Mouse (Mus musculus): ENCODE results near the gene Cmss1. TPM values are rescaled to one million over a fixed set of nuclear protein-coding genes. Genes with fewer than 3 reads are reported as not detected.
A peak's percentile ranks its signal among the peaks of the same experiment; 100 is the strongest.

Cmss1 gene
- total and polyA plus RNA-seq, 2 experiments from 2014 or later, result 17.0 to 50.3 TPM

GRCm38 (mm10) chr16:57548608-57549007 is 58.1 kb downstream of the Cmss1 start:
- Histone ChIP-seq H3K27ac (ENCODE audit: low read depth) (peak overlapping the region; percentile 90), H3K4me1 (ENCODE audit: control insufficient read depth, insufficient read depth) (peaks cover 30% of the 10 kb centered on the region), H3K9ac (replicated peaks; ENCODE audit: low read depth, low read length) (peak overlapping the region; percentile 91), H3K4me2 (ENCODE audit: low read depth, low read length) (peak overlapping the region; percentile 79), H3K36me3 (replicated peaks; ENCODE audit: control insufficient read depth, insufficient read depth, low read length) (0 out of 2 replicates have a peak, but pooled peaks cover 7% of the 10 kb centered on the region), H3K9me3 (replicated peaks; ENCODE audit: control insufficient read depth, low read length) (no peaks in the 10 kb centered on the region), H3K27me3 (ENCODE audit: control insufficient read depth, insufficient read depth, low read length) (no peaks in the 10 kb centered on the region), H3K4me3 (ENCODE audit: low read depth, low read length) (peak overlapping the region; percentile 91)
- 49% methylated on average over 2 of the region's 2 CpGs for WGBS
- TF ChIP-seq CTCF (IDR thresholded peaks at IDR 0.05; ENCODE audit: low read depth), result no peak
- TF ChIP-seq EP300 (IDR thresholded peaks at IDR 0.05; ENCODE audit: low read depth), result no peak
- DNase-seq (ENCODE audit: low spot score) (no peak), ATAC-seq (ENCODE audit: insufficient read depth, low read depth) (no peak)

GRCm38 (mm10) chr16:57546355-57546754 is 60.3 kb downstream of the Cmss1 start:
- no peak overlapping the region for H3K27ac ChIP-seq (ENCODE audit: low read depth)
- no peak overlapping the region for H3K9ac ChIP-seq (replicated peaks; ENCODE audit: low read depth, low read length)
- no peaks in the 10 kb centered on the region for H3K9me3 ChIP-seq (replicated peaks; ENCODE audit: control insufficient read depth, low read length)
- 65% methylated on average over 1 of the region's 1 CpGs for WGBS
- DNase-seq (ENCODE audit: low spot score), result no peak
- ATAC-seq (ENCODE audit: insufficient read depth, low read depth), result no peak
- TF ChIP-seq CTCF (IDR thresholded peaks at IDR 0.05; ENCODE audit: low read depth) (no peak), EP300 (IDR thresholded peaks at IDR 0.05; ENCODE audit: low read depth) (no peak)
- no peak overlapping the region for H3K4me2 ChIP-seq (ENCODE audit: low read depth, low read length)
- no peaks in the 10 kb centered on the region for H3K36me3 ChIP-seq (replicated peaks; ENCODE audit: control insufficient read depth, insufficient read depth, low read length)
- H3K4me3 ChIP-seq (ENCODE audit: low read depth, low read length), result no peak overlapping the region
- H3K27me3 ChIP-seq (ENCODE audit: control insufficient read depth, insufficient read depth, low read length), result no peaks in the 10 kb centered on the region
- H3K4me1 ChIP-seq (ENCODE audit: control insufficient read depth, insufficient read depth), result peaks cover 14% of the 10 kb centered on the region

- ATAC-seq (ENCODE audit: insufficient read depth, low read depth), result no peak
- no peak for TF ChIP-seq EP300 (IDR thresholded peaks at IDR 0.05; ENCODE audit: low read depth)
- no peak for TF ChIP-seq CTCF (IDR thresholded peaks at IDR 0.05; ENCODE audit: low read depth)
Measured at GRCm38 (mm10) chr16:57544441-57544840, 62.2 kb downstream of the Cmss1 start.

GRCm38 (mm10) chr16:57543243-57543642 is 63.4 kb downstream of the Cmss1 start:
- ATAC-seq (ENCODE audit: insufficient read depth, low read depth) (no peak), DNase-seq (ENCODE audit: low spot score) (no peak)
- H3K4me1 ChIP-seq (ENCODE audit: control insufficient read depth, insufficient read depth), result peaks cover 9% of the 10 kb centered on the region
- no peaks in the 10 kb centered on the region for H3K36me3 ChIP-seq (replicated peaks; ENCODE audit: control insufficient read depth, insufficient read depth, low read length)
- WGBS, result 80% methylated on average over 3 of the region's 3 CpGs
- no peaks in the 10 kb centered on the region for H3K27me3 ChIP-seq (ENCODE audit: control insufficient read depth, insufficient read depth, low read length)
- no peak overlapping the region for H3K4me3 ChIP-seq (ENCODE audit: low read depth, low read length)
- H3K4me2 ChIP-seq (ENCODE audit: low read depth, low read length), result no peak overlapping the region
- no peak overlapping the region for H3K27ac ChIP-seq (ENCODE audit: low read depth)
- TF ChIP-seq CTCF (IDR thresholded peaks at IDR 0.05; ENCODE audit: low read depth) (no peak), EP300 (IDR thresholded peaks at IDR 0.05; ENCODE audit: low read depth) (no peak)
- H3K9me3 ChIP-seq (replicated peaks; ENCODE audit: control insufficient read depth, low read length), result no peaks in the 10 kb centered on the region
- no peak overlapping the region for H3K9ac ChIP-seq (replicated peaks; ENCODE audit: low read depth, low read length)

More at GRCm38 (mm10) chr16:57544441-57544840, 62.2 kb downstream of the Cmss1 start:
- Histone ChIP-seq H3K36me3 (replicated peaks; ENCODE audit: control insufficient read depth, insufficient read depth, low read length) (no peaks in the 10 kb centered on the region), H3K27me3 (ENCODE audit: control insufficient read depth, insufficient read depth, low read length) (no peaks in the 10 kb centered on the region), H3K4me1 (ENCODE audit: control insufficient read depth, insufficient read depth) (peaks cover 14% of the 10 kb centered on the region), H3K9me3 (replicated peaks; ENCODE audit: control insufficient read depth, low read length) (no peaks in the 10 kb centered on the region), H3K4me2 (ENCODE audit: low read depth, low read length) (no peak overlapping the region), H3K27ac (ENCODE audit: low read depth) (peak overlapping the region; percentile 61), H3K4me3 (ENCODE audit: low read depth, low read length) (no peak overlapping the region), H3K9ac (replicated peaks; ENCODE audit: low read depth, low read length) (no peak overlapping the region)
- DNase-seq (ENCODE audit: low spot score), result no peak
- 51% methylated on average over 8 of the region's 8 CpGs for WGBS

GRCm38 (mm10) chr16:57536511-57536910 is 70.2 kb downstream of the Cmss1 start:
- no peak for TF ChIP-seq EP300 (IDR thresholded peaks at IDR 0.05; ENCODE audit: low read depth)
- no peak for TF ChIP-seq CTCF (IDR thresholded peaks at IDR 0.05; ENCODE audit: low read depth)
- DNase-seq (ENCODE audit: low spot score) (no peak), ATAC-seq (ENCODE audit: insufficient read depth, low read depth) (no peak)
- WGBS, result 66% methylated on average over 7 of the region's 7 CpGs
- no peaks in the 10 kb centered on the region for H3K27me3 ChIP-seq (ENCODE audit: control insufficient read depth, insufficient read depth, low read length)
- H3K9ac ChIP-seq (replicated peaks; ENCODE audit: low read depth, low read length), result no peak overlapping the region
- peak overlapping the region; percentile 53; the same call in 1 of the 2 replicates for H3K27ac ChIP-seq (ENCODE audit: low read depth)
- H3K9me3 ChIP-seq (replicated peaks; ENCODE audit: control insufficient read depth, low read length), result no peaks in the 10 kb centered on the region
- no peak overlapping the region for H3K4me3 ChIP-seq (ENCODE audit: low read depth, low read length)
- no peak overlapping the region for H3K4me2 ChIP-seq (ENCODE audit: low read depth, low read length)
- no peaks in the 10 kb centered on the region for H3K36me3 ChIP-seq (replicated peaks; ENCODE audit: control insufficient read depth, insufficient read depth, low read length)
- no peaks in the 10 kb centered on the region for H3K4me1 ChIP-seq (ENCODE audit: control insufficient read depth, insufficient read depth)

GRCm38 (mm10) chr16:57534811-57535210 is 71.9 kb downstream of the Cmss1 start:
- H3K27me3 ChIP-seq (ENCODE audit: control insufficient read depth, insufficient read depth, low read length), result no peaks in the 10 kb centered on the region
- 69% methylated on average over 1 of the region's 1 CpGs for WGBS
- H3K27ac ChIP-seq (ENCODE audit: low read depth), result no peak overlapping the region
- H3K9me3 ChIP-seq (replicated peaks; ENCODE audit: control insufficient read depth, low read length), result no peaks in the 10 kb centered on the region
- no peaks in the 10 kb centered on the region for H3K4me1 ChIP-seq (ENCODE audit: control insufficient read depth, insufficient read depth)
- DNase-seq (ENCODE audit: low spot score), result no peak
- no peak overlapping the region for H3K4me2 ChIP-seq (ENCODE audit: low read depth, low read length)
- TF ChIP-seq EP300 (IDR thresholded peaks at IDR 0.05; ENCODE audit: low read depth) (no peak), CTCF (IDR thresholded peaks at IDR 0.05; ENCODE audit: low read depth) (no peak)
- no peak for ATAC-seq (ENCODE audit: insufficient read depth, low read depth)
- no peaks in the 10 kb centered on the region for H3K36me3 ChIP-seq (replicated peaks; ENCODE audit: control insufficient read depth, insufficient read depth, low read length)
- no peak overlapping the region for H3K4me3 ChIP-seq (ENCODE audit: low read depth, low read length)
- no peak overlapping the region for H3K9ac ChIP-seq (replicated peaks; ENCODE audit: low read depth, low read length)
